Mouse (Mus musculus) G1E (cell line): ENCODE measurements around the gene Mboat1. TPM values are rescaled to one million over a fixed set of nuclear protein-coding genes. Genes with fewer than 3 reads are reported as not detected.

Source experiments
- ATAC-seq: 2 replicates; pipeline ENCODE4 v1.8.0; 2016; ENCODE audit warnings: mild to moderate bottlenecking; ENCODE audit not compliant: insufficient number of reproducible peaks, poor library complexity, low FRiP score, severe bottlenecking; ENCODE audit errors: extremely low read depth
- DNase-seq: peaks from one replicate; pipeline ENCODE4 v3.0.0; 2012; ENCODE audit warnings: low spot score
- H3K27me3 ChIP-seq: 2 replicates; pipeline ENCODE4 v1.6.1; 2012; ENCODE audit warnings: mild to moderate bottlenecking, low read length, inconsistent platforms; ENCODE audit not compliant: insufficient read depth
- H3K36me3 ChIP-seq: replicated peaks from 2 replicates; pipeline ENCODE3; 2012; ENCODE audit warnings: mild to moderate bottlenecking, inconsistent platforms
- H3K4me1 ChIP-seq: 2 replicates; pipeline ENCODE4 v1.6.1; 2012; ENCODE audit warnings: low read depth, low read length, inconsistent platforms, mixed read lengths; ENCODE audit not compliant: insufficient read depth
- H3K4me3 ChIP-seq: 2 replicates; pipeline ENCODE4 v1.5.1; 2012; ENCODE audit warnings: low read depth, mild to moderate bottlenecking, inconsistent platforms, low read length, moderate library complexity, mixed read lengths
- H3K9me3 ChIP-seq: replicated peaks from 2 replicates; pipeline ENCODE4 v1.6.1; 2012; ENCODE audit warnings: inconsistent platforms
- CTCF ChIP-seq: IDR thresholded peaks from 2 replicates; pipeline ENCODE4 v1.5.1; 2012; ENCODE audit warnings: low read depth, low read length, inconsistent platforms, mixed read lengths
- GATA1 ChIP-seq: IDR thresholded peaks from 2 replicates; pipeline ENCODE4 v1.6.1; 2012; ENCODE audit warnings: borderline replicate concordance, low read length, inconsistent platforms, mixed read lengths
- GATA2 ChIP-seq: IDR thresholded peaks from 2 replicates; pipeline ENCODE4 v1.6.1; 2012; ENCODE audit warnings: low read depth, low read length, inconsistent platforms, borderline replicate concordance
- POLR2AphosphoS5 ChIP-seq: IDR thresholded peaks from 2 replicates; pipeline ENCODE4 v1.6.1; 2012; ENCODE audit warnings: low read depth, low read length, inconsistent platforms; ENCODE audit not compliant: insufficient replicate concordance
- TAL1 ChIP-seq: conservative IDR thresholded peaks from 2 replicates; pipeline ENCODE4 v1.6.1; 2012; ENCODE audit warnings: low read depth, low read length, inconsistent platforms, mixed read lengths
- polyA plus RNA-seq: library from polyadenylated mRNA; stranded (reverse); fragments of >175 nt; gene quantifications from 2 replicates; pipeline ENCODE4 v1.2.3, GENCODE M21; 2012
- total RNA-seq, 2 experiments: library from RNA; stranded (forward) in 1 of 2; stranded (reverse) in 1 of 2; fragments of 200-1000 nt in 1 of 2; fragments of >200 nt in 1 of 2; fragmentation: Nextera tagmentation in 1 of 2; gene quantifications; 2 replicates each; pipeline ENCODE4 v1.2.3; 2014 to 2017

The Mboat1 gene
- total and polyA plus RNA-seq, 3 experiments: 0.49 TPM; not detected in 2

DNA sequence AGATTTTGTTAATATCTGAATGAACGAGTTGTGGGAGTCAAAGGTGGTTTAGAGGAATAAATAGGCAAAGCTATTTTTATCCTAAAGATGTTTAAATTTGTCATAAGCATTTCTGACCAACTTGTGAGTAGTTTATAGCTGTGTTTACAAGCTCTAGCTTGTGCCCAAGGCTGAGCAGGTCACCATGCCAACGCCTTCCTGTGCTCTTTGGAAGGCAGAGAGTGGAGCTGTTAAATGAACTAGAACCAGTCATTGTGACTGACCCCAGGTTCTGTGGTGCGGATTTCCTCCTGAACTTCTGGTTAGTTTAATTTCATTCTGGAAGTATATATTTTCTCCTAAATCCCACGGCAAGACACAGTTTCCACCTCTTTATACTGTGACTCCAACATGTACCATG is 23.3 kb downstream of the Mboat1 start:
- Histone ChIP-seq H3K36me3 (no peaks in the 10 kb centered on the region), H3K9me3 (no peaks in the 10 kb centered on the region), H3K4me3 (no peak overlapping the region), H3K4me1 (no peaks in the 10 kb centered on the region), H3K27me3 (peaks cover 6% of the 10 kb centered on the region)
- TF ChIP-seq TAL1 (no peak), GATA1 (no peak), GATA2 (no peak), CTCF (no peak), POLR2AphosphoS5 (no peak)
- ATAC-seq (no peak), DNase-seq (no peak)

DNA sequence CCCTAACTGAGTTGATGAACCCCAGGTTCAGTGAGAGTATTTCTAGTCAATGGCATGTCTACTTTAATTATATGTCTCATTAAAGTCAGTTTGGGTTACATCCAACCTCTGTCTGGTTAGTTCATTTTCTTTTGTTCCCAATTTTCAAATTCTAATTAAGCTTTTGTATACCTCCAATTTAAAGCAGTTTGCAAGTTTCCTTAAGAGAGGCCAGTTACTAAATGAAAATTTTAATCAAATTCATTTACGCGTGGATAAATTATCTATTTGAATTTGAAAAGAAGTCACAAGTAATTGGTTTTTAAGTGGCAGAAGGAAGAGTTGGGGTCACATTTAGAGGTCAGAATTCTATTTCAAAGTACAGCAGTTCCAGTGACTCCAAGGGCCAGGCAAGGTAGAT is 27.2 kb downstream of the Mboat1 start:
- H3K36me3 ChIP-seq: no peaks in the 10 kb centered on the region
- no peak for TF ChIP-seq GATA2
- TF ChIP-seq TAL1: no peak
- no peak for TF ChIP-seq POLR2AphosphoS5
- TF ChIP-seq CTCF: no peak
- TF ChIP-seq GATA1: no peak
- no peak overlapping the region for H3K4me3 ChIP-seq
- H3K9me3 ChIP-seq: no peaks in the 10 kb centered on the region
- ATAC-seq: no peak
- DNase-seq: no peak
- H3K4me1 ChIP-seq: no peaks in the 10 kb centered on the region
- H3K27me3 ChIP-seq: peaks cover 3% of the 10 kb centered on the region; the same call in 1 of the 2 replicates

DNA sequence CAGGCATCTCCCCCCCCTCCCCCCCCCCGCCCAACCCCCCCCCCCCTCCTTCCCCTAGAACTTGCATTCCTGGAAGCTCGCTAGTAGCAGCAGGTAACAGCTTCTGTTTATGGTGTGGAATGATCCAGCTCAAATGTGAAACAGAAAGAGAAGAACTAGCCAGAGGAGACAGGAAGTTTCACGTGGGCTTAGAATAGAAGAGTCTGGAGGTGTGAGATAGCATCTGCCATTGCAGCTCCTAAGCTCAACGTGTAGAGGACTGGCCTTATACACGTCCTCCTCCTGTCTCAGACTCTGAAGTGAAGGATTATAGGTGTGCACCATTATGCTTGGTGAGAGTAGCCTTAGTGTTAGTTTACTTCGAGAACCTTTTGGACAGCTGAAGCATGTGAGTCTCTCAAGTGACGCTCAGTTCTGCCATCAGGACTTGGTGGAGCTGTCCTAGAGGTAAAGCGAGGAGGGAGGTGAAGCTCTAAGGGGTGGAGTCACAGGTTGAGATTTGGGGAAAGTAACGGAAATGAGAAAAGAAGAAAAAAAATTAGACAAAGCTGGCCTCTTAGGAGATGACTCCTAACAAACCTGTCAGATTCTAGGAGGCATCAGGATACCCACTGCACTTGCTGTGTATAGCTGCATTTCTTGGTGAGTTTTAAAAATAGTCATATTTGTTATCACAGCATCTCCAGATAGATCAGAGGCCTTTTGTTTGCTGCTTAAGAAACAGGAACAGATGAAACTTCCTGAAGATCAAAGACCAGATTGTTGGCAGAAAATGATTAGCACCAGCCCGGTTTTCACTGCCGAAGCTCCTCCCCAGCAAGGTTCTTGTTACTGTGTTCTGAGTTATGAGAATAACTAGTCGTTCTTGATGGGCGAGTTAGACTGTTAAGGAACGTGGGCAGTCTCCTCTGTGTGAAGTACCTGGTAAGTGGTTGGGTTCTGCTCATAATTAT is 30.1 kb downstream of the Mboat1 start:
- H3K9me3 ChIP-seq: no peaks in the 10 kb centered on the region
- TF ChIP-seq POLR2AphosphoS5: no peak
- TF ChIP-seq CTCF: no peak
- TF ChIP-seq GATA2: no peak
- TF ChIP-seq GATA1: no peak
- TF ChIP-seq TAL1: no peak
- no peaks in the 10 kb centered on the region for H3K27me3 ChIP-seq
- no peaks in the 10 kb centered on the region for H3K36me3 ChIP-seq
- no peak for DNase-seq
- H3K4me3 ChIP-seq: no peak overlapping the region
- H3K4me1 ChIP-seq: no peaks in the 10 kb centered on the region
- no peak for ATAC-seq

DNA sequence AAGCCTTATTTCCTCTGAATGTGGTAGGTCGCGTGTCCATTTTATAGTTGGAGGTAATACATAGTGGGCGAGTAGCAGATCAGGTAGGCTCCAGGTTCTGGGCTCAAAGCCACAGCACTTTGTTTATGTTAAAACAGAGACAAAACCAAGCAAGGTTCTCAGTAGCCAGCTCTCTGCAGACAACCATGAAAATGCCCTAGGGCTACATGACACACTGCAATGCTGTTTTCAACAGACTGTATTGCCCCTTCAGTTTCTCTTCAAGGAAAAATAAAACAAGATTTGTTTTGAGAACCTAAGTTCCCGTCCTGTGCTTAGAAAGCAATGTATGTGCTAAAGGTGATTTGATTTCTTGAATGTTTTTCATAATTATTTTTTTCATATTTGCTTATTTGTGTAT is 31.2 kb downstream of the Mboat1 start:
- H3K27me3 ChIP-seq: no peaks in the 10 kb centered on the region

DNA sequence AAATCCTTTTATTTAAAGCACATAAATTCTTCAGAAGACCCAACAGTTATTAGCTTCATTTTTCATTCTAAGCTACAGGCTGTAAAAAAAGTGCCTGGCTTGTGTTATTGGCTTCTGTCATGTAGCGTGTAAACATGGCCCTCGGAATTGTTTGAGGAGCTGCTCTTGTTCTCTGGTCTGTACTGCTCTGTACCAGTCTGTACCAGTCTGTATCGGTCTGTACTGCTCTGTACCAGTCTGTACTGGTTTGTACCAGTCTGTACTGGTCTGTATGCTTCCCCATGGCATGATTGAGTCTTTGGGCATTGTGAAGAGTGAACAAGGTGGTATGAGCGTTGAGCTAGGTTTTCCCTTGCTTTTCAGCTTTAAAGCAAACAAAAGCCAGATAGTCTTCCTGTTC is 32.5 kb downstream of the Mboat1 start:
- TF ChIP-seq POLR2AphosphoS5 (no peak), CTCF (no peak), GATA1 (no peak), TAL1 (no peak), GATA2 (no peak)
- DNase-seq (no peak), ATAC-seq (no peak)
- Histone ChIP-seq H3K4me3 (no peak overlapping the region), H3K4me1 (no peaks in the 10 kb centered on the region), H3K36me3 (no peaks in the 10 kb centered on the region), H3K27me3 (no peaks in the 10 kb centered on the region), H3K9me3 (no peaks in the 10 kb centered on the region)

More for the DNA sequence above, 31.2 kb downstream of the Mboat1 start:
- Histone ChIP-seq H3K4me3 (no peak overlapping the region), H3K4me1 (no peaks in the 10 kb centered on the region), H3K9me3 (no peaks in the 10 kb centered on the region), H3K36me3 (no peaks in the 10 kb centered on the region)
- no peak for DNase-seq
- TF ChIP-seq POLR2AphosphoS5 (no peak), GATA1 (no peak), TAL1 (no peak), GATA2 (no peak), CTCF (no peak)
- ATAC-seq: no peak

DNA sequence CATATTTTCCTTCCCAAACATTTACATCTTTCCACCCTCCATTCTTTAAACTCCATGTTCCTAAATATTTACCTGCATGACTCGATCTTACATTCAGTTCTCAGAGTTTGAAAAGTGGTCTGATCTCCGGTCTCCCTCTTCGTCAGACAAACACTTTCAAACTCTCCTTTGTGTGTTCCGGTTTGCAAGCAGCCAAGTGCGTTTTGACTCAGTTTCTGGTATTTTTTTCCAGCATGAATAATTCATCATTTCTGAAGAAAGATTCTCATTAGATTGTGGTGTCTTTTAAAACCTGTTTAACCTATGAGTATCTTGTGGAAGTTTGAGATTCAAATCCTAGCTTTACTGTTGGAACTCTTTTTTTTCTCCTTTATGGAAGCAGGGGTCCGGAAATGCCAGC is 33.8 kb downstream of the Mboat1 start:
- Histone ChIP-seq H3K36me3 (no peaks in the 10 kb centered on the region), H3K9me3 (no peaks in the 10 kb centered on the region), H3K4me3 (no peak overlapping the region), H3K27me3 (no peaks in the 10 kb centered on the region), H3K4me1 (no peaks in the 10 kb centered on the region)
- TF ChIP-seq GATA1 (no peak), TAL1 (no peak), GATA2 (no peak), POLR2AphosphoS5 (no peak), CTCF (no peak)
- DNase-seq (no peak), ATAC-seq (no peak)
